Mouse (Mus musculus): Measurements from ENCODE around the gene Gm36176.

Gm36176 gene

DNA sequence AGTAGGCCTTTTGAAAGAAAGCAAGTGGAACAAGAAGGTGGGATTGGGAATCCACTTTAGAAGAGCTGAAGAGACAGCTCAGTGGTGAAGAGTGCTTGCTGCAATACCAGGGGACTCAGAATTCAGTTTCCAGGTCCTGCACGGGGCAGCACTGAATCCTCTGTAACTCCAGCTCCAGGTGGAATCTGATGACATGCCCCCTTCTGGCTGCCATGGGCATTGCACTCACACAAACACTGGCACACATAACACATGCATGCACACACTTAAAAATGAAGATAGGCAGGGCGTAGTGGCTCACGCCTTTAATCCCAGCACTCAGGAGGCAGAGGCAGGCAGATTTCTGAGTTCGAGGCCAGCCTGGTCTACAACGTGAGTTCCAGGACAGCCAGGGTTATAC, 36.0 kb downstream of the Gm36176 start:
- no peak for DNase-seq (ENCODE audit: low read depth)

DNA sequence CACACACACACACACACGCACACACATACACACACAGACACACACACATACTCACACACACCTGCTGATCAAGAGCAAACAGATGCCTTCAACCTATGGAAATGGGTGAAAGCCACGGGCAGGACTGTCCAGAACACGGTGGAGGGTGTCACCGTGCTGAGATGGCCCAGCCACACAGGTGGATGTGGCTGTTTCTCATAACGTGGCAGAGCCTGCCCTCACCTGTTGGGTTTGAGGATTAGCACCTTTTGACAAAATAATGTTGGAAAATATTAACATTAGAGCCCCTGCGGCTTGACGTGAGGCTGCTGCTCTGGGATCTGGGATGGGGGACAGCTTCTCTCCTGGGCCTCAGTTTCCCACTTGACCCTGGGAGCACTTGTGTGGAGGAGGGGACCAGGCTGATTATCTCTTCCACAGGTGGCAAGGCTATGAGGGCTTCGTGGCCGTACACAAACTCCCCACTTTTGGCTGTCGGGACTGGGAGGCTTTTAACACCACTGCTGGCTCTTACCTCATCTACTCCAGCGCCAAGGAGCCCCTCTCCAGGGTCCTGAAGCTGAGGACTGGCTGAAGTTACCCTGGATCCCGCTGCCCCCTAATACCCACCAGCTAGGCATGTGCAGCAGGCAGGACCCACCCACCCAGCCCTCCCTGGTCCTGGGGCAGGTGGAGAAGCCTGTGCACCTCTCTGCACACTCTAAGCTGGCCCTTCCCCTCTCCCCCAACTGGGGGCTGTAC, 39.6 kb downstream of the Gm36176 start:
- no peak for DNase-seq (ENCODE audit: low read depth)

DNA sequence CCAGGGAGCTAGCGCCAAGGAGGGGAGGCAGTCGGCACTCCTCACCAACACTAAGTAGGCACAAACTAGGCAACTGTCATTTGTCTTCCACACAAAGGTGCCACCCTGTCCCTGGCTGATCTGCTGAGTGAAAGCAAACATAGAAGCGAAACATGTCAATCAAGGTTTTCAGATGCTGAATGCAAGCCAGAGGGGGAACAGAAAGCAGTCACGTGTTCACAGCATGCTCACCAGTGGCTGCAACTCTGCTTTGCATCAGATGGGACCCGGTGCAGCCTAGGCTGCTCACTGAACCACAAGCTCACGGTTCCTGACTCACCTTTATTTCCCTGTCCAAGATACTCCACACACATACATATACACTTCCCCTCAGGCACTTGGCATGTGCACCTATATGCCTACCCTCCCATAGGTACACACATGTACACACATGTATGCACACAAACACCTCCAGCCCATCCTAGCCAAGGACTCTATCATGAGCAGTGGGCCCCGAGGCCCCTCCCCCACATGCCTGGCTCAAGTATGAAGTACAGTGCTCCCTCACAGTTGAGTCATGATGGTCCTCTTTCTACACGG, 44.5 kb downstream of the Gm36176 start:
- no peak for DNase-seq (ENCODE audit: low read depth)

DNA sequence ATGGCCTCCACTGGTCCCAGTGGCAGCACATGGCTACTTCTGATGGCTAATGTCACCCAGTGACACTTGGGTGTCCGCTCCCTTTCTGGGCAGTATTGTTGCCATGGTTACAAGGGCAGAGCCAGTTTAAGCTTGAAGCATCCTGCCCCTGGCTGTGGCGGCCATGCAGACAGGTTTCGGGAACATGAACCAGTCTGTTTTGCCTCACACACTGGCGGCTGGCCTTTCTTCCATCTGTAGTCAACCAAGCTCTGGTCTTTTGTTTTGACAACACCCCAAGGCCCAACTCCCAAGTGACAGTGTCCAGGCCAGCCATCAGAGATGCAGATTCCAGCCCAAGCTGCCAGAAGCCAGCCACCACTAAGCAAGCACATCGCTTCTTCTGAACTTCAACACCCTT, 49.0 kb downstream of the Gm36176 start:
- DNase-seq (ENCODE audit: low read depth), result no peak
